Mouse (Mus musculus) hindbrain, embryonic 11.5 days (tissue): Measurements from ENCODE around the gene Pla2g1b. TPM values are rescaled to one million over a fixed set of nuclear protein-coding genes. Genes with fewer than 3 reads are reported as not detected.
"Not testable (repeated sequence)": the region's sequence is repeated elsewhere in the genome, so short reads cannot be mapped to it uniquely, and the experiment has no call there.

Source experiments
- ATAC-seq: fragments of 200-750 bp; cut with Nextera tagmentation; 2 replicates; pipeline ENCODE4 v1.8.0; 2017; ENCODE audit warnings: mild to moderate bottlenecking, moderate TSS enrichment, moderate library complexity; ENCODE audit not compliant: low FRiP score
- DNase-seq: peaks from one replicate; pipeline ENCODE4 v3.0.0-alpha.2; 2015; ENCODE audit warnings: low spot score
- H3K27ac ChIP-seq: fragments of 300-500 bp; sonication (generic); 2 replicates; pipeline ENCODE4 v1.5.1; 2014; ENCODE audit warnings: mild to moderate bottlenecking, low read depth, low read length
- H3K27me3 ChIP-seq: fragments of 300-500 bp; sonication (generic); 2 replicates; pipeline ENCODE4 v1.6.1; 2014; ENCODE audit warnings: mild to moderate bottlenecking, low read length, moderate library complexity, mixed read lengths; ENCODE audit not compliant: control insufficient read depth, insufficient read depth
- H3K36me3 ChIP-seq: fragments of 300-500 bp; sonication (generic); 2 replicates; pipeline ENCODE4 v1.6.1; 2014; ENCODE audit warnings: mild to moderate bottlenecking, low read length, moderate library complexity, mixed read lengths; ENCODE audit not compliant: control insufficient read depth, insufficient read depth
- H3K4me1 ChIP-seq: fragments of 300-500 bp; sonication (generic); replicated peaks from 2 replicates; pipeline ENCODE4 v1.6.1; 2014; ENCODE audit warnings: low read length, mixed read lengths; ENCODE audit not compliant: control insufficient read depth, insufficient read depth
- H3K4me2 ChIP-seq: fragments of 300-500 bp; sonication (generic); replicated peaks from 2 replicates; pipeline ENCODE4 v1.6.1; 2014; ENCODE audit warnings: mild to moderate bottlenecking, low read depth, low read length
- H3K4me3 ChIP-seq: fragments of 300-500 bp; sonication (generic); 2 replicates; pipeline ENCODE4 v1.5.1; 2014; ENCODE audit warnings: low read depth, low read length
- H3K9ac ChIP-seq: fragments of 300-500 bp; sonication (generic); 2 replicates; pipeline ENCODE4 v1.6.1; 2014; ENCODE audit warnings: low read depth, low read length
- H3K9me3 ChIP-seq: fragments of 300-500 bp; sonication (generic); 2 replicates; pipeline ENCODE4 v1.6.1; 2016; ENCODE audit warnings: low read length; ENCODE audit not compliant: control insufficient read depth
- WGBS: fragments of 180-500 bp; shearing (Covaris S2); extraction: QIAGEN DNeasy Blood & Tissue Kit; methylation state at CpG from one replicate; pipeline ENCODE4 v1.1.7; 2014; 5-methylcytosine and 5-hydroxymethylcytosine counted together
- polyA plus RNA-seq: library from polyadenylated mRNA; unstranded; fragments of >200 nt; fragmentation: Nextera tagmentation; extraction: Ambion mirVana; gene quantifications from 2 replicates; pipeline ENCODE4 v1.2.1, GENCODE M21; 2014

Gene Pla2g1b
- polyA plus RNA-seq, 1 experiment from 2014 or later = 0.56 TPM

DNA sequence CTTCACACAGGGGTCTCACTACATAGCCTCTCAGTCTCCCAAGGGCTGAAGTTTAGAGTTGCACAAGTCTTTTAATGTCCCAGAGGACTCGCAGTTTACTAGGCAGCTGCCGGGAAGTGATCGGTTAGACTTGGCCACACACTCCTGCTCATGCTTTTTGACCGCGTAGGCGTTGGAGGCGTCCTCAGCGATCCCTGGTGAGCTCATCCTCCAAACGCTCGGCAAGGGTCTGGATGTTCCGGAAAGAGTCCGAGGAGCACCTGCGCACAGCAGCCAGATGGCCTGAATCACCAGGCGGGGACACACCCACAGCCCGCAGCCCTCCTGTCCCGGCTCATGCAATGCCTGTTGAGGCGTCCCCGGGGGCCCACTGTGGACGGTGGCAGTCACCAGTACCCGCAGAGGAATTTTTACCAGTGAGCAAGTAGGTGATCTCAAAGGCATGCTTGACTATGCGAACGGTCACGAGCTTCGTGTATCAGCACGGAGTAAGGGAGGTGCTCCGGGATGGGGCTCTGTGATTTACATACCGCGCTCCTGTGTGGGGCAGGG is 25.8 kb downstream of the Pla2g1b start:
- no peak for ATAC-seq
- WGBS = 7% methylated on average over 28 of the region's 28 CpGs
- H3K27me3 ChIP-seq = no peaks in the 10 kb centered on the region

GRCm38 (mm10) chr5:115492711-115493335 is 26.8 kb downstream of the Pla2g1b start:
- H3K4me2 ChIP-seq = no peak overlapping the region
- no peak for DNase-seq
- H3K4me1 ChIP-seq = peaks cover 6% of the 10 kb centered on the region; the same call in 1 of the 2 replicates
- no peak for ATAC-seq
- no peaks in the 10 kb centered on the region for H3K27me3 ChIP-seq
- no peak overlapping the region for H3K27ac ChIP-seq
- H3K36me3 ChIP-seq = no peaks in the 10 kb centered on the region
- no peak overlapping the region for H3K4me3 ChIP-seq
- WGBS = 82% methylated on average over 6 of the region's 6 CpGs
- H3K9me3 ChIP-seq = no peaks in the 10 kb centered on the region
- no peak overlapping the region for H3K9ac ChIP-seq

More for the DNA sequence above, 25.8 kb downstream of the Pla2g1b start:
- H3K27ac ChIP-seq = no peak overlapping the region
- no peaks in the 10 kb centered on the region for H3K9me3 ChIP-seq
- no peaks in the 10 kb centered on the region for H3K36me3 ChIP-seq
- no peak overlapping the region; the same call in 1 of the 2 replicates for H3K4me3 ChIP-seq
- peak overlapping the region; percentile 32 for H3K4me2 ChIP-seq
- DNase-seq = peak; percentile 45
- H3K4me1 ChIP-seq = peaks cover 6% of the 10 kb centered on the region; the same call in 1 of the 2 replicates
- peak overlapping the region; percentile 45 for H3K9ac ChIP-seq

GRCm38 (mm10) chr5:115493441-115493840 is 27.4 kb downstream of the Pla2g1b start:
- ATAC-seq (no peak), DNase-seq (no peak)
- Histone ChIP-seq H3K9me3 (no peaks in the 10 kb centered on the region), H3K4me2 (no peak overlapping the region), H3K9ac (no peak overlapping the region), H3K27ac (no peak overlapping the region), H3K27me3 (no peaks in the 10 kb centered on the region), H3K4me1 (peaks cover 6% of the 10 kb centered on the region; the same call in 1 of the 2 replicates), H3K4me3 (no peak overlapping the region), H3K36me3 (no peaks in the 10 kb centered on the region)
- WGBS = 74% methylated on average over 5 of the region's 5 CpGs

GRCm38 (mm10) chr5:115495618-115496017 is 29.6 kb downstream of the Pla2g1b start:
- DNase-seq, H3K9me3 ChIP-seq, H3K4me2 ChIP-seq, H3K9ac ChIP-seq, H3K4me1 ChIP-seq, H3K36me3 ChIP-seq, H3K4me3 ChIP-seq, H3K27me3 ChIP-seq, H3K27ac ChIP-seq, ATAC-seq: not testable (repeated sequence)
- 68% methylated on average over 3 of the region's 3 CpGs for WGBS

GRCm38 (mm10) chr5:115497033-115497432 is 31.0 kb downstream of the Pla2g1b start:
- ATAC-seq (no peak), DNase-seq (no peak)
- Histone ChIP-seq H3K4me1 (peaks cover 1% of the 10 kb centered on the region; the same call in 1 of the 2 replicates), H3K9ac (no peak overlapping the region), H3K4me2 (no peak overlapping the region), H3K27me3 (no peaks in the 10 kb centered on the region), H3K4me3 (no peak overlapping the region), H3K27ac (no peak overlapping the region), H3K9me3 (no peaks in the 10 kb centered on the region), H3K36me3 (no peaks in the 10 kb centered on the region)
- WGBS = 77% methylated on average over 7 of the region's 7 CpGs

GRCm38 (mm10) chr5:115498307-115499240 is 32.5 kb downstream of the Pla2g1b start:
- no peaks in the 10 kb centered on the region for H3K27me3 ChIP-seq
- H3K4me2 ChIP-seq = no peak overlapping the region
- H3K27ac ChIP-seq = no peak overlapping the region
- no peaks in the 10 kb centered on the region for H3K9me3 ChIP-seq
- no peaks in the 10 kb centered on the region for H3K36me3 ChIP-seq
- DNase-seq = no peak
- no peak for ATAC-seq
- no peak overlapping the region for H3K4me3 ChIP-seq
- H3K4me1 ChIP-seq = no peaks in the 10 kb centered on the region
- 63% methylated on average over 9 of the region's 9 CpGs for WGBS
- H3K9ac ChIP-seq = no peak overlapping the region

DNA sequence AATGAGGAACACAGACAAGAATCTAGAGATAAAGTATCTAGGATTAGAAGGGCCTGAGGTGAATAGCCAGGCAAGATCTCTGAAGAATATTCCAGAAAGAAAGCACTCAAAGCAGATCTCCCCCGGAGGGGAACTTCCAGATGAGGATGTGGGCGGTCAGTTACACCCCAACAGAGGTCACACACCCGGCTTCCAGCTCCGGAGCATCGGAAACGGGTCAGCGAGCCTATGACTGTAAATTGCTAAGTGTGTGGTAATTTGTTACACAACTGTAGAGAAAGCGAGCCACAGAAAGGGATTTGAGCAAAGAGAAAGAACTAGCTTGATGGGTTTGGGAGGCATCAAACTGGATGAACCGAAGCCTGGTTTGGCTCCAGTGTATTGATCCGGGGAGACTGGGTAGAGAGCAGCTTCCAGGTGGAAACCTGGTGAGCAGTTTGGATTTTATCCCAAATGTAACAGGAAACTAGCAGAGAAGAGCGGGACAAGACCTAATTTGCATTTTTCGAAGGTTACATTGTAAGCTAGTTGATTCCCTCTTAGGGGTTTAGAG is 34.4 kb downstream of the Pla2g1b start:
- WGBS = 80% methylated on average over 12 of the region's 12 CpGs
- ATAC-seq = no peak
- Histone ChIP-seq H3K9ac (no peak overlapping the region), H3K9me3 (no peaks in the 10 kb centered on the region), H3K4me1 (no peaks in the 10 kb centered on the region), H3K27ac (no peak overlapping the region), H3K27me3 (no peaks in the 10 kb centered on the region), H3K4me3 (no peak overlapping the region), H3K36me3 (no peaks in the 10 kb centered on the region), H3K4me2 (no peak overlapping the region)
- DNase-seq = no peak

DNA sequence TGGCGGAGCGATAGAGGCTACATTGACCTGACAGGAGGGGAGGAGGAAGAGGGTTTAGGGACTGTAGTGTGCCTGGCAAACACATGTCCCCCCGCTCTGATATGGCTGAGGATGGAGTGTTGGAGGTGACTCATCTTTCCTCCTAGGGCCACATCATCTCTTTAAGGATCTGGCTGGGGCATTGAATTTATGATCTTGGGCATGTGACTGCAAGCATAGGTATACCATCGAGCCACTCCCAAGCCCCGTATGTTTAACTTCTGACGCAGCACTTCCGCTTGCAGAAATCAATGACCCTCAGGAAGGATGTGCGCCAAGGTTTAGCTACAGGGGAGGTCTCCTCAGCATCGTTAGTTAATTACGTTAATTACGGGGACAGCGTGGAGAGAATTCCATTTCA is 37.0 kb downstream of the Pla2g1b start:
- no peak for ATAC-seq
- peaks cover 6% of the 10 kb centered on the region for H3K4me1 ChIP-seq
- 62% methylated on average over 12 of the region's 12 CpGs for WGBS

More for the DNA sequence above, 37.0 kb downstream of the Pla2g1b start:
- Histone ChIP-seq H3K9ac (no peak overlapping the region), H3K4me2 (no peak overlapping the region), H3K9me3 (no peaks in the 10 kb centered on the region), H3K4me3 (no peak overlapping the region), H3K27ac (no peak overlapping the region), H3K27me3 (no peaks in the 10 kb centered on the region), H3K36me3 (no peaks in the 10 kb centered on the region)
- DNase-seq = no peak
